Mouse (Mus musculus): ENCODE data around the gene Zfp804a.

The Zfp804a gene

GRCm38 (mm10) chr2:82253382-82253781 is 200.4 kb downstream of the Zfp804a start:
- DNase-seq (ENCODE audit: low read depth, low spot score) = no peak

- DNase-seq (ENCODE audit: low read depth, low spot score) = no peak
Measured at GRCm38 (mm10) chr2:82282591-82283269, 229.7 kb downstream of the Zfp804a start.

GRCm38 (mm10) chr2:82294932-82295493 is 242.0 kb downstream of the Zfp804a start:
- no peak for DNase-seq (ENCODE audit: low read depth, low spot score)
